Mouse (Mus musculus) macrophage (primary cell): ENCODE data around the gene Ebf1. TPM values are rescaled to one million over a fixed set of nuclear protein-coding genes. Genes with fewer than 3 reads are reported as not detected.

Source experiments
- H3K27ac ChIP-seq: fragments of 350-480 bp; formaldehyde crosslinking; 2 replicates; pipeline ENCODE4 v1.9.0; 2021
- H3K36me3 ChIP-seq: fragments of 350-480 bp; formaldehyde crosslinking; 2 replicates; pipeline ENCODE4 v1.9.0; 2021; ENCODE audit errors: inconsistent target
- H3K4me3 ChIP-seq: fragments of 350-480 bp; formaldehyde crosslinking; 2 replicates; pipeline ENCODE4 v1.9.0; 2021; ENCODE audit errors: inconsistent target
- H3K79me2 ChIP-seq: fragments of 350-480 bp; formaldehyde crosslinking; 2 replicates; pipeline ENCODE4 v1.9.0; 2021; ENCODE audit errors: inconsistent target
- WGBS: methylation state at CpG from one replicate; pipeline ENCODE4 v1.1.7; 2026; ENCODE audit warnings: inconsistent platforms; ENCODE audit not compliant: missing documents; 5-methylcytosine and 5-hydroxymethylcytosine counted together
- polyA plus RNA-seq: library from polyadenylated mRNA; stranded (reverse); fragments of 250-400 nt; gene quantifications from 3 replicates; pipeline ENCODE4 v1.2.4, GENCODE M21; 2018; ENCODE audit warnings: inconsistent platforms

Ebf1 gene
- polyA plus RNA-seq, 1 experiment from 2014 or later, result 0.04 TPM

- H3K27ac ChIP-seq, result no peak overlapping the region
- H3K36me3 ChIP-seq, result no peaks in the 10 kb centered on the region
- H3K4me3 ChIP-seq, result no peak overlapping the region
- 83% methylated on average over 8 of the region's 8 CpGs for WGBS
- H3K79me2 ChIP-seq, result no peaks in the 10 kb centered on the region
Observed at GRCm38 (mm10) chr11:44863910-44864309, 246.8 kb downstream of the Ebf1 start.

GRCm38 (mm10) chr11:44866476-44867149 lies 249.5 kb downstream of the Ebf1 start:
- Histone ChIP-seq H3K4me3 (no peak overlapping the region), H3K27ac (no peak overlapping the region), H3K36me3 (no peaks in the 10 kb centered on the region), H3K79me2 (no peaks in the 10 kb centered on the region)
- WGBS, result 91% methylated on average over 14 of the region's 14 CpGs

- Histone ChIP-seq H3K79me2 (no peaks in the 10 kb centered on the region), H3K27ac (no peak overlapping the region), H3K36me3 (no peaks in the 10 kb centered on the region), H3K4me3 (no peak overlapping the region)
- 92% methylated on average over 4 of the region's 4 CpGs for WGBS
Observed at GRCm38 (mm10) chr11:44867433-44867832, 250.3 kb downstream of the Ebf1 start.

GRCm38 (mm10) chr11:44873876-44874275 lies 256.8 kb downstream of the Ebf1 start:
- Histone ChIP-seq H3K27ac (no peak overlapping the region), H3K36me3 (no peaks in the 10 kb centered on the region), H3K79me2 (no peaks in the 10 kb centered on the region), H3K4me3 (no peak overlapping the region)
- 69% methylated on average over 1 of the region's 1 CpGs for WGBS

GRCm38 (mm10) chr11:44875171-44875570 lies 258.1 kb downstream of the Ebf1 start:
- WGBS, result 82% methylated on average over 3 of the region's 3 CpGs
- no peaks in the 10 kb centered on the region for H3K36me3 ChIP-seq
- no peak overlapping the region for H3K4me3 ChIP-seq
- no peaks in the 10 kb centered on the region for H3K79me2 ChIP-seq
- H3K27ac ChIP-seq, result no peak overlapping the region

- no peaks in the 10 kb centered on the region for H3K79me2 ChIP-seq
- no peaks in the 10 kb centered on the region for H3K36me3 ChIP-seq
- 3% methylated on average over 9 of the region's 9 CpGs for WGBS
- H3K27ac ChIP-seq, result no peak overlapping the region
- no peak overlapping the region for H3K4me3 ChIP-seq
Observed at GRCm38 (mm10) chr11:44881056-44881683, 264.1 kb downstream of the Ebf1 start.

GRCm38 (mm10) chr11:44882476-44882970 lies 265.4 kb downstream of the Ebf1 start:
- no peak overlapping the region for H3K4me3 ChIP-seq
- no peaks in the 10 kb centered on the region for H3K36me3 ChIP-seq
- H3K27ac ChIP-seq, result no peak overlapping the region
- H3K79me2 ChIP-seq, result no peaks in the 10 kb centered on the region
- WGBS, result 95% methylated on average over 4 of the region's 4 CpGs

- Histone ChIP-seq H3K36me3 (no peaks in the 10 kb centered on the region), H3K4me3 (no peak overlapping the region)
- 78% methylated on average over 3 of the region's 3 CpGs for WGBS
Observed at GRCm38 (mm10) chr11:44884337-44884736, 267.2 kb downstream of the Ebf1 start.

GRCm38 (mm10) chr11:44886897-44887296 lies 269.8 kb downstream of the Ebf1 start:
- Histone ChIP-seq H3K4me3 (no peak overlapping the region), H3K36me3 (no peaks in the 10 kb centered on the region), H3K27ac (no peak overlapping the region), H3K79me2 (no peaks in the 10 kb centered on the region)
- 93% methylated on average over 2 of the region's 2 CpGs for WGBS

More at GRCm38 (mm10) chr11:44884337-44884736, 267.2 kb downstream of the Ebf1 start:
- no peaks in the 10 kb centered on the region for H3K79me2 ChIP-seq
- H3K27ac ChIP-seq, result no peak overlapping the region

GRCm38 (mm10) chr11:44887691-44888090 lies 270.6 kb downstream of the Ebf1 start:
- Histone ChIP-seq H3K4me3 (no peak overlapping the region), H3K27ac (no peak overlapping the region), H3K79me2 (no peaks in the 10 kb centered on the region), H3K36me3 (no peaks in the 10 kb centered on the region)
- 92% methylated on average over 4 of the region's 7 CpGs for WGBS

- no peaks in the 10 kb centered on the region for H3K79me2 ChIP-seq
- WGBS, result 93% methylated on average over 4 of the region's 4 CpGs
- no peak overlapping the region for H3K27ac ChIP-seq
- H3K36me3 ChIP-seq, result no peaks in the 10 kb centered on the region
- H3K4me3 ChIP-seq, result no peak overlapping the region
Observed at GRCm38 (mm10) chr11:44888390-44888789, 271.3 kb downstream of the Ebf1 start.

- Histone ChIP-seq H3K79me2 (no peaks in the 10 kb centered on the region), H3K4me3 (no peak overlapping the region), H3K36me3 (no peaks in the 10 kb centered on the region), H3K27ac (no peak overlapping the region)
- 28% methylated on average over 18 of the region's 18 CpGs for WGBS
Observed at GRCm38 (mm10) chr11:44892814-44893521, 275.9 kb downstream of the Ebf1 start.

- no peaks in the 10 kb centered on the region for H3K36me3 ChIP-seq
- H3K79me2 ChIP-seq, result no peaks in the 10 kb centered on the region
- H3K27ac ChIP-seq, result no peak overlapping the region
- H3K4me3 ChIP-seq, result no peak overlapping the region
Observed at GRCm38 (mm10) chr11:44893986-44894385, 276.9 kb downstream of the Ebf1 start.

GRCm38 (mm10) chr11:44894798-44895197 lies 277.7 kb downstream of the Ebf1 start:
- Histone ChIP-seq H3K79me2 (no peaks in the 10 kb centered on the region), H3K36me3 (no peaks in the 10 kb centered on the region), H3K27ac (no peak overlapping the region), H3K4me3 (no peak overlapping the region)
- 84% methylated on average over 4 of the region's 4 CpGs for WGBS

GRCm38 (mm10) chr11:44895893-44896292 lies 278.8 kb downstream of the Ebf1 start:
- H3K79me2 ChIP-seq, result no peaks in the 10 kb centered on the region
- WGBS, result 100% methylated on average over 1 of the region's 1 CpGs
- H3K36me3 ChIP-seq, result no peaks in the 10 kb centered on the region

More at GRCm38 (mm10) chr11:44895893-44896292, 278.8 kb downstream of the Ebf1 start:
- H3K4me3 ChIP-seq, result no peak overlapping the region
- H3K27ac ChIP-seq, result no peak overlapping the region
